Mouse (Mus musculus) myocyte (in vitro differentiated cells): ENCODE measurements around the gene Ipmk. TPM values are rescaled to one million over a fixed set of nuclear protein-coding genes. Genes with fewer than 3 reads are reported as not detected.

Experiments used
- H3K27me3 ChIP-seq: one replicate; pipeline ENCODE4 v1.6.1; 2011; ENCODE audit not compliant: control insufficient read depth, insufficient read depth, insufficient read length
- H3K36me3 ChIP-seq: one replicate; pipeline ENCODE4 v1.6.1; 2011; ENCODE audit not compliant: control insufficient read depth, insufficient read depth
- H3K4me2 ChIP-seq: one replicate; pipeline ENCODE4 v1.6.1; 2011; ENCODE audit warnings: low read depth, control low read depth
- H3K4me3 ChIP-seq: one replicate; pipeline ENCODE4 v1.5.1; 2011; ENCODE audit warnings: mild to moderate bottlenecking, control low read depth, moderate library complexity
- H3K79me2 ChIP-seq: one replicate; pipeline ENCODE4 v1.6.1; 2011; ENCODE audit not compliant: control insufficient read depth, insufficient read depth
- H3ac ChIP-seq: one replicate; pipeline ENCODE4 v1.6.1; 2011; ENCODE audit not compliant: control insufficient read depth, insufficient read length
- CEBPB ChIP-seq: IDR thresholded peaks from 2 replicates; pipeline ENCODE4 v1.6.1; 2011; ENCODE audit warnings: mild to moderate bottlenecking, moderate library complexity; ENCODE audit not compliant: poor library complexity, insufficient read depth, severe bottlenecking
- E2F4 ChIP-seq: IDR thresholded peaks from one replicate; pipeline ENCODE4 v1.6.1; 2011; ENCODE audit warnings: mild to moderate bottlenecking, control low read depth, moderate library complexity; ENCODE audit not compliant: insufficient read depth
- MAX ChIP-seq: IDR thresholded peaks from one replicate; pipeline ENCODE4 v1.6.1; 2011; ENCODE audit warnings: low read depth, mild to moderate bottlenecking, control low read depth
- MYOD1 ChIP-seq, 3 experiments: IDR thresholded peaks; one replicate each; pipeline ENCODE4 v1.6.1; 2011; ENCODE audit warnings: control low read depth in 2 of 3, low read depth in 2 of 3, mild to moderate bottlenecking in 2 of 3, moderate library complexity in 1 of 3; ENCODE audit not compliant: insufficient read length in 2 of 3, control insufficient read depth in 1 of 3
- MYOG ChIP-seq, 3 experiments: IDR thresholded peaks; one replicate each; pipeline ENCODE4 v1.6.1; 2011; ENCODE audit warnings: control low read depth in 2 of 3, low read depth in 2 of 3, mild to moderate bottlenecking in 2 of 3; ENCODE audit not compliant: insufficient read length in 2 of 3, control insufficient read depth in 1 of 3, insufficient read depth in 1 of 3
- POLR2A ChIP-seq: IDR thresholded peaks from one replicate; pipeline ENCODE4 v1.6.1; 2011; ENCODE audit warnings: low read depth, mild to moderate bottlenecking, control low read depth, moderate library complexity; ENCODE audit not compliant: insufficient read length
- POLR2AphosphoS2 ChIP-seq: IDR thresholded peaks from one replicate; pipeline ENCODE4 v1.6.1; 2011; ENCODE audit warnings: low read depth, control low read depth; ENCODE audit not compliant: insufficient read length
- REST ChIP-seq: IDR thresholded peaks from one replicate; pipeline ENCODE4 v1.6.1; 2011; ENCODE audit warnings: mild to moderate bottlenecking, control low read depth, moderate library complexity; ENCODE audit not compliant: insufficient read depth, insufficient read length
- SRF ChIP-seq: IDR thresholded peaks from one replicate; pipeline ENCODE4 v1.6.1; 2011; ENCODE audit warnings: low read depth; ENCODE audit not compliant: control insufficient read depth, insufficient read length
- TCF12 ChIP-seq: IDR thresholded peaks from one replicate; pipeline ENCODE4 v1.6.1; 2011; ENCODE audit warnings: mild to moderate bottlenecking, control low read depth; ENCODE audit not compliant: poor library complexity, insufficient read depth, severe bottlenecking
- TCF3 ChIP-seq: IDR thresholded peaks from one replicate; pipeline ENCODE4 v1.6.1; 2011; ENCODE audit warnings: low read depth, control low read depth; ENCODE audit not compliant: insufficient read length
- USF1 ChIP-seq: IDR thresholded peaks from one replicate; pipeline ENCODE4 v1.6.1; 2011; ENCODE audit warnings: low read depth, mild to moderate bottlenecking, control low read depth, moderate library complexity
- polyA plus RNA-seq: library from polyadenylated mRNA; unstranded; fragments of >200 nt; fragmentation: generic; extraction: Trizol; gene quantifications from one replicate; pipeline ENCODE4 v1.2.1, GENCODE M21; 2012; ENCODE audit warnings: missing spikeins

The Ipmk gene
- polyA plus RNA-seq, 1 experiment: 7.4 TPM

GRCm38 (mm10) chr10:71347964-71348636 lies 537 bp downstream of the Ipmk start:
- H3K27me3 ChIP-seq: no peaks in the 10 kb centered on the region
- peak overlapping the region; percentile 64 for H3K4me3 ChIP-seq
- H3K36me3 ChIP-seq: peaks cover 4% of the 10 kb centered on the region
- peaks cover 39% of the 10 kb centered on the region for H3K79me2 ChIP-seq
- H3K4me2 ChIP-seq: peak overlapping the region; percentile 93
- peak overlapping the region; percentile 75 for H3ac ChIP-seq
- TF ChIP-seq E2F4 (no peak), SRF (no peak), MYOG (IDR thresholded peaks at IDR 0.05; ENCODE audit: control insufficient read depth in 1 of 3, insufficient read depth in 1 of 3, insufficient read length in 2 of 3, low read depth in 2 of 3) (peak in 2 of 3 experiments; percentile 1 to 12), TCF3 (peak; percentile 1), CEBPB (no peak), POLR2AphosphoS2 (no peak), USF1 (no peak)

GRCm38 (mm10) chr10:71348637-71349280 lies 1.2 kb downstream of the Ipmk start:
- Histone ChIP-seq H3K36me3 (peaks cover 4% of the 10 kb centered on the region), H3K27me3 (no peaks in the 10 kb centered on the region), H3K4me2 (peak overlapping the region; percentile 93), H3K79me2 (peaks cover 33% of the 10 kb centered on the region), H3K4me3 (peak overlapping the region; percentile 64), H3ac (peak overlapping the region; percentile 75)
- TF ChIP-seq MAX: no peak
- no peak for TF ChIP-seq MYOD1 (IDR thresholded peaks at IDR 0.05; ENCODE audit: control insufficient read depth in 1 of 3, insufficient read length in 2 of 3, low read depth in 2 of 3)
- no peak for TF ChIP-seq TCF3
- TF ChIP-seq POLR2A: no peak
- no peak for TF ChIP-seq E2F4
- TF ChIP-seq CEBPB: no peak
- no peak for TF ChIP-seq SRF
- TF ChIP-seq REST: no peak
- no peak for TF ChIP-seq TCF12
- TF ChIP-seq MYOG (IDR thresholded peaks at IDR 0.05; ENCODE audit: control insufficient read depth in 1 of 3, insufficient read depth in 1 of 3, insufficient read length in 2 of 3, low read depth in 2 of 3): no peak
- no peak for TF ChIP-seq POLR2AphosphoS2
- no peak for TF ChIP-seq USF1

GRCm38 (mm10) chr10:71349290-71349689 lies 1.7 kb downstream of the Ipmk start:
- TF ChIP-seq MYOG (IDR thresholded peaks at IDR 0.05; ENCODE audit: control insufficient read depth in 1 of 3, insufficient read depth in 1 of 3, insufficient read length in 2 of 3, low read depth in 2 of 3): no peak
- TF ChIP-seq POLR2A: no peak
- no peak for TF ChIP-seq TCF12
- TF ChIP-seq E2F4: no peak
- no peak for TF ChIP-seq TCF3
- TF ChIP-seq POLR2AphosphoS2: no peak
- no peak for TF ChIP-seq SRF
- no peak for TF ChIP-seq MYOD1 (IDR thresholded peaks at IDR 0.05; ENCODE audit: control insufficient read depth in 1 of 3, insufficient read length in 2 of 3, low read depth in 2 of 3)
- TF ChIP-seq CEBPB: no peak
- TF ChIP-seq REST: no peak
- no peak for TF ChIP-seq USF1
- no peak for TF ChIP-seq MAX
- Histone ChIP-seq H3K79me2 (peaks cover 27% of the 10 kb centered on the region), H3K27me3 (no peaks in the 10 kb centered on the region), H3K36me3 (peaks cover 4% of the 10 kb centered on the region), H3K4me3 (peak overlapping the region; percentile 64), H3ac (no peak overlapping the region), H3K4me2 (peak overlapping the region; percentile 93)

- H3K4me3 ChIP-seq: no peak overlapping the region
- no peak for TF ChIP-seq MAX
- no peak for TF ChIP-seq MYOD1 (IDR thresholded peaks at IDR 0.05; ENCODE audit: control insufficient read depth in 1 of 3, insufficient read length in 2 of 3, low read depth in 2 of 3)
- no peak for TF ChIP-seq USF1
- no peak for TF ChIP-seq TCF3
- no peak for TF ChIP-seq SRF
- no peak for TF ChIP-seq CEBPB
- no peak for TF ChIP-seq MYOG (IDR thresholded peaks at IDR 0.05; ENCODE audit: control insufficient read depth in 1 of 3, insufficient read depth in 1 of 3, insufficient read length in 2 of 3, low read depth in 2 of 3)
- no peak for TF ChIP-seq POLR2AphosphoS2
- TF ChIP-seq POLR2A: no peak
- no peak for TF ChIP-seq TCF12
- no peak for TF ChIP-seq E2F4
- no peak for TF ChIP-seq REST
- H3K79me2 ChIP-seq: peaks cover 33% of the 10 kb centered on the region
- peaks cover 4% of the 10 kb centered on the region for H3K36me3 ChIP-seq
- H3K27me3 ChIP-seq: no peaks in the 10 kb centered on the region
- no peak overlapping the region for H3ac ChIP-seq
- H3K4me2 ChIP-seq: no peak overlapping the region
Observed at GRCm38 (mm10) chr10:71351301-71351700, 3.7 kb downstream of the Ipmk start.
